Mouse (Mus musculus): ENCODE results near the gene Olfr693. TPM values are rescaled to one million over a fixed set of nuclear protein-coding genes. Genes with fewer than 3 reads are reported as not detected.
"Not testable (repeated sequence)": the region's sequence is repeated elsewhere in the genome, so short reads cannot be mapped to it uniquely, and the experiment has no call there.

Gene Olfr693
- polyA plus RNA-seq (2012; rRNA removed) = not detected in 2 replicates

- DNase-seq (ENCODE audit: low spot score) = no peak
These were observed at the start of gene Olfr693 for GRCm38 (mm10) chr7:106680484-106680883. Gene Olfr693 (minus strand): TSS chr7:106680584.

- not testable (repeated sequence) for DNase-seq (ENCODE audit: low spot score)
These were observed 45.3 kb upstream of the Olfr693 start for GRCm38 (mm10) chr7:106725654-106726053.

- no peak for DNase-seq (ENCODE audit: low spot score)
These were observed 35.9 kb upstream of the Olfr693 start, which contains the start of gene Olfr695 for GRCm38 (mm10) chr7:106716296-106716695. Gene Olfr695 (minus strand): TSS chr7:106716396.

GRCm38 (mm10) chr7:106711463-106711862, 31.1 kb upstream of the Olfr693 start:
- DNase-seq (ENCODE audit: low spot score) = no peak

- not testable (repeated sequence) for DNase-seq (ENCODE audit: low spot score)
These were observed 27.3 kb upstream of the Olfr693 start for GRCm38 (mm10) chr7:106707705-106708104.

- no peak for DNase-seq (ENCODE audit: low spot score)
These were observed 16.5 kb upstream of the Olfr693 start for GRCm38 (mm10) chr7:106696891-106697290.

GRCm38 (mm10) chr7:106692976-106693375, 12.6 kb upstream of the Olfr693 start:
- DNase-seq (ENCODE audit: low spot score) = no peak

GRCm38 (mm10) chr7:106691714-106692113, 11.3 kb upstream of the Olfr693 start, which contains the start of gene Olfr694:
Gene Olfr694 (minus strand): TSS chr7:106691814.
- no peak for DNase-seq (ENCODE audit: low spot score)

- no peak for DNase-seq (ENCODE audit: low spot score)
These were observed 5.0 kb upstream of the Olfr693 start for GRCm38 (mm10) chr7:106685382-106685781.

- no peak for DNase-seq (ENCODE audit: low spot score)
These were observed 28.1 kb downstream of the Olfr693 start for GRCm38 (mm10) chr7:106652344-106652652.

GRCm38 (mm10) chr7:106651555-106652343, 28.6 kb downstream of the Olfr693 start:
- no peak for DNase-seq (ENCODE audit: low spot score)

GRCm38 (mm10) chr7:106649774-106650173, 30.6 kb downstream of the Olfr693 start:
- no peak for DNase-seq (ENCODE audit: low spot score)

GRCm38 (mm10) chr7:106645261-106645660, 35.1 kb downstream of the Olfr693 start:
- no peak for DNase-seq (ENCODE audit: low spot score)

GRCm38 (mm10) chr7:106644222-106644870, 36.0 kb downstream of the Olfr693 start:
- DNase-seq (ENCODE audit: low spot score) = no peak

- no peak for DNase-seq (ENCODE audit: low spot score)
These were observed 39.5 kb downstream of the Olfr693 start for GRCm38 (mm10) chr7:106640839-106641238.

GRCm38 (mm10) chr7:106635560-106635959, 44.8 kb downstream of the Olfr693 start:
- no peak for DNase-seq (ENCODE audit: low spot score)

Other genes with a start within 250 kb of the Olfr693 start
- gene Olfr694, start 11.2 kb upstream of the Olfr693 start, polyA plus RNA-seq (2012; rRNA removed) = not detected in 2 replicates
- not detected in 2 replicates for gene Olfr695, start 35.8 kb upstream of the Olfr693 start, polyA plus RNA-seq (2012; rRNA removed)
- gene Olfr697, start 61.9 kb upstream of the Olfr693 start, polyA plus RNA-seq (2012; rRNA removed) = not detected in 2 replicates
- not detected in 2 replicates for gene Olfr698, start 74.8 kb upstream of the Olfr693 start, polyA plus RNA-seq (2012; rRNA removed)
- not detected in 2 replicates for gene Olfr699, start 112.6 kb upstream of the Olfr693 start, polyA plus RNA-seq (2012; rRNA removed)
- gene Olfr700, start 128.2 kb upstream of the Olfr693 start, polyA plus RNA-seq (2012; rRNA removed) = not detected in 2 replicates
- not detected in 2 replicates for gene Olfr701, start 133.5 kb upstream of the Olfr693 start, polyA plus RNA-seq (2012; rRNA removed)
- not detected in 2 replicates for gene Olfr702, start 153.3 kb upstream of the Olfr693 start, polyA plus RNA-seq (2012; rRNA removed)
- gene Olfr703, start 162.8 kb upstream of the Olfr693 start, polyA plus RNA-seq (2012; rRNA removed) = not detected in 2 replicates
- gene Olfr704, start 182.6 kb upstream of the Olfr693 start, polyA plus RNA-seq (2012; rRNA removed) = not detected in 2 replicates
- gene Olfr705, start 196.3 kb upstream of the Olfr693 start, polyA plus RNA-seq (2012; rRNA removed) = not detected in 2 replicates
- not detected in 2 replicates for gene Olfr706, start 207.6 kb upstream of the Olfr693 start, polyA plus RNA-seq (2012; rRNA removed)
- gene Olfr707, start 220.7 kb upstream of the Olfr693 start, polyA plus RNA-seq (2012; rRNA removed) = not detected in 2 replicates
- not detected in 2 replicates for gene Olfr1532-ps1, start 227.4 kb upstream of the Olfr693 start, polyA plus RNA-seq (2012; rRNA removed)